Mouse (Mus musculus) splenic B cell, adult 2 months (primary cell): ENCODE measurements at regions not wholly inside any gene's neighbourhood (a gene's known extent, or its start where the extent isn't known, plus 50 kb on each side); places are given as distances from the start of the nearest gene placed in this dataset.

Experiments
- DNase-seq: peaks from one replicate; pipeline ENCODE4 v3.0.0-alpha.2; 2011; ENCODE audit warnings: low read depth, low spot score
- H3K27me3 ChIP-seq: 2 replicates; pipeline ENCODE4 v1.6.1; 2012; ENCODE audit warnings: mild to moderate bottlenecking, low read length, moderate library complexity, mixed read lengths; ENCODE audit not compliant: control insufficient read depth, poor library complexity, insufficient read depth, severe bottlenecking
- H3K36me3 ChIP-seq: 2 replicates; pipeline ENCODE4 v1.6.1; 2012; ENCODE audit warnings: mild to moderate bottlenecking, low read length, moderate library complexity, mixed read lengths; ENCODE audit not compliant: control insufficient read depth, poor library complexity, insufficient read depth, severe bottlenecking

GRCm38 (mm10) chr11:22603397-22603796 is 91.5 kb downstream of the Tmem17 start:
- Histone ChIP-seq H3K36me3 (no peaks in the 10 kb centered on the region), H3K27me3 (no peaks in the 10 kb centered on the region)
- no peak for DNase-seq

GRCm38 (mm10) chr11:22606380-22606779 is 94.5 kb downstream of the Tmem17 start:
- no peaks in the 10 kb centered on the region for H3K36me3 ChIP-seq
- no peaks in the 10 kb centered on the region for H3K27me3 ChIP-seq
- no peak for DNase-seq

- Histone ChIP-seq H3K36me3 (no peaks in the 10 kb centered on the region), H3K27me3 (no peaks in the 10 kb centered on the region)
- DNase-seq = no peak
These were observed 95.8 kb downstream of the Tmem17 start for GRCm38 (mm10) chr11:22607645-22608044.

GRCm38 (mm10) chr11:22608945-22609344 is 97.1 kb downstream of the Tmem17 start:
- H3K27me3 ChIP-seq = no peaks in the 10 kb centered on the region
- no peak for DNase-seq

GRCm38 (mm10) chr11:22610433-22611101 is 98.7 kb downstream of the Tmem17 start:
- H3K36me3 ChIP-seq = no peaks in the 10 kb centered on the region
- H3K27me3 ChIP-seq = no peaks in the 10 kb centered on the region
- DNase-seq = no peak

More at GRCm38 (mm10) chr11:22608945-22609344, 97.1 kb downstream of the Tmem17 start:
- no peaks in the 10 kb centered on the region for H3K36me3 ChIP-seq

GRCm38 (mm10) chr11:22611102-22611869 is 99.4 kb downstream of the Tmem17 start:
- H3K36me3 ChIP-seq = no peaks in the 10 kb centered on the region
- H3K27me3 ChIP-seq = no peaks in the 10 kb centered on the region
- no peak for DNase-seq

GRCm38 (mm10) chr11:22613500-22613899 is 101.6 kb downstream of the Tmem17 start:
- DNase-seq = no peak
- H3K27me3 ChIP-seq = no peaks in the 10 kb centered on the region
- no peaks in the 10 kb centered on the region for H3K36me3 ChIP-seq

- Histone ChIP-seq H3K36me3 (no peaks in the 10 kb centered on the region), H3K27me3 (no peaks in the 10 kb centered on the region)
- peak; percentile 85 for DNase-seq
These were observed 105.5 kb downstream of the Tmem17 start for GRCm38 (mm10) chr11:22617204-22617874.

GRCm38 (mm10) chr11:22620912-22621705 is 109.2 kb downstream of the Tmem17 start:
- Histone ChIP-seq H3K27me3 (no peaks in the 10 kb centered on the region), H3K36me3 (no peaks in the 10 kb centered on the region)
- DNase-seq = no peak

GRCm38 (mm10) chr11:22621868-22622267 is 110.0 kb downstream of the Tmem17 start:
- H3K36me3 ChIP-seq = no peaks in the 10 kb centered on the region
- no peaks in the 10 kb centered on the region for H3K27me3 ChIP-seq
- no peak for DNase-seq

GRCm38 (mm10) chr11:22622496-22622997 is 110.7 kb downstream of the Tmem17 start:
- no peaks in the 10 kb centered on the region for H3K27me3 ChIP-seq
- no peaks in the 10 kb centered on the region for H3K36me3 ChIP-seq
- no peak for DNase-seq

- no peaks in the 10 kb centered on the region for H3K27me3 ChIP-seq
- no peak for DNase-seq
- no peaks in the 10 kb centered on the region for H3K36me3 ChIP-seq
These were observed 114.5 kb downstream of the Tmem17 start for GRCm38 (mm10) chr11:22626407-22626806.

- Histone ChIP-seq H3K27me3 (no peaks in the 10 kb centered on the region), H3K36me3 (no peaks in the 10 kb centered on the region)
- no peak for DNase-seq
These were observed 116.6 kb downstream of the Tmem17 start for GRCm38 (mm10) chr11:22628497-22628896.

- H3K27me3 ChIP-seq = no peaks in the 10 kb centered on the region
- DNase-seq = no peak
- no peaks in the 10 kb centered on the region for H3K36me3 ChIP-seq
These were observed 117.1 kb downstream of the Tmem17 start for GRCm38 (mm10) chr11:22628979-22629378.
